Mouse (Mus musculus): ENCODE results near the gene Olfr432.
"Not testable (repeated sequence)": the region's sequence is repeated elsewhere in the genome, so short reads cannot be mapped to it uniquely, and the experiment has no call there.

Gene Olfr432

GRCm38 (mm10) chr1:174048893-174049292 lies at the start of gene Olfr432:
Gene Olfr432 (plus strand): TSS chr1:174049205.
- no peak for DNase-seq (ENCODE audit: low spot score)

- DNase-seq (ENCODE audit: low spot score): not testable (repeated sequence)
Measured at GRCm38 (mm10) chr1:174004352-174005109, 44.5 kb upstream of the Olfr432 start.

DNA sequence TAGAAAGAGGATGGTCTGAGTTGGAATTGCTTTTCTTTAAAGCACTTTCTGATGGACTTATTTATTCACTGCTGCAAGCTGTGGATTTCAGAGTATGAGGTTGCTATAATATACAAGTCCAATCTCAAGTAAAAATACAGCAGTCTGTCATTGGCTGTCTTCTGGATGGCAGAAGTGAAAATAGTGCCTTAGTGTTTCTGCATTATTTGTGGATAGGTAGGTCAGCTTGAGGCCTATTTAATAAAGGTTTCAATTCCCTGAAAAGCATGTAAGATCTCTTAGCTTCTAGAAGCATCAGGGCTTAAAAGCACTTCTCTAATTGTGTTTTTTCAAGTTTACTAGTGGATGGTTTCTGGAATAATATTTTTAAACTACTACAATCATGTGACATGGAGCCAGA lies 42.0 kb upstream of the Olfr432 start:
- not testable (repeated sequence) for DNase-seq (ENCODE audit: low spot score)

DNA sequence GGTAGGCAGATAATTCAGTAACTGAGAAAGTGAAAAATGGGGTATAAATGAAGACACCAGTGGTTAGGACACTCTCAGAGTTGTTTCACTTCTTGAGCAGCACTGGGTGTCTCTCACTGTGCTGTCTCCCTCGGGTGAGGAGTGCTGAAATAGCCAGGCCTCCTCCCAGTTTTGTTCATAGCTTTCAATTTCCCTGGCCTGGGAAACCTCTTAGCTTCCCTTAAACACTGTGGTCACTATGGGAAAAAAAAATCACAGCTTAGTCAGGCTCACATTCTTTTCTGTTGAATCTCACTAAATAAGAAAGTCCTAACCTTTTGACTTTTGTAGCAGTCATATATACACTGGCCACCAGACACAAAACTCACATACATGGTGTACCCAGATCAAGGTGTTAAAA lies 17.3 kb upstream of the Olfr432 start, which contains the start of gene Ifi205:
Gene Ifi205 (minus strand): TSS at position 113 of the 400 bp plus-strand sequence.
- no peak for DNase-seq (ENCODE audit: low spot score)

DNA sequence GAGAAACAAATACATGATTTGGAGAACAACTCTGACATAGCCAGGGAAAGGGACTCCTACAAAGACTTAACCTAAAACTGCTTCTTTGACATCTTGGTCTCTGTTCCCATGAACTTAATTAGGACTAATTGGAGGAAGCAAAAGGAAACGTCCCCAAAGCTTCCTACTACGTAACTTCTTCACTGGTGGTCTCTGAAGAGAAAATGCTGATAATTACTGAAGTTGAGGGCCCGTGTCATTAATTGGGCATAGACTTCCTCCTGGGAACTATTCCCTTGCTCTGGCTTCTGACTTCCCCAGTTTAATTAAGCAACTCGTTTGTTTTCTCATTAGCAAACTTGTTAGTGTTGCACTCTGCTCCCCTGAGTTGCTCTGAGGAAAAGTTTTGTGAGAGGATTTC lies 13.2 kb upstream of the Olfr432 start:
- DNase-seq (ENCODE audit: low spot score): no peak

- DNase-seq (ENCODE audit: low spot score): peak; percentile 89
Measured at GRCm38 (mm10) chr1:174038480-174038879, 10.5 kb upstream of the Olfr432 start.

DNA sequence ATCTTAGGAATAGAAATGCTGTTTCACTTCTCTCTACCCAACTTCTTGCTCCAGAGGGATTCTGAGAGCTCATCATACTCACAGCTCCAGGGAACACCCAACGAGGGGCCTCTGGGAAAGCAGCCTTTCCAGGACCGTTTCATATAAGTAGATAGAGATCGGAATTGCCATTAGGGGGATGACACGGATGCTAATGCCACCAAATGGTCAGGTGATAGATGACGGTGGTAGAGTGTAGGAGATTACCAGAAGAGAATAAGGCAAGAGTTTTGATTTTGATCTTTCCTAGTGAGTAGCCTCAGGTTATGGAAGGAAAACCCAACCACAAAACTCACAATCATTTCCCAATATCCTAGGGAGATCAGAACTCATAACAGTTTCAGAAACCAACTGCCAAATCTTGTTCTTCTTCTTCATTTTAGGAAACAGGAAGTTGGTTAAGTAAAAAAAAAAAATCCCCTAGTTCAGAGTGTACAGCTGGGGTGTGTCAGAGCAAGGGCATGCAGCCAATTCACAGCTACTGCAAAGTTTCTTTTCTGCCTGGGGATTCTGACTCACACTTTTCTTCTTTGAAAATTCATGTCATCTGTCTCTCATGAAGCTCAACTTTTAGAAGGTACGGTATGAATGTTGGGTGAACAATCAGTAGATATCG lies 8.4 kb upstream of the Olfr432 start, which contains the start of gene Olfr433:
Gene Olfr433 (plus strand): TSS at position 183 of the 655 bp plus-strand sequence.
- DNase-seq (ENCODE audit: low spot score): peak; percentile 72

DNA sequence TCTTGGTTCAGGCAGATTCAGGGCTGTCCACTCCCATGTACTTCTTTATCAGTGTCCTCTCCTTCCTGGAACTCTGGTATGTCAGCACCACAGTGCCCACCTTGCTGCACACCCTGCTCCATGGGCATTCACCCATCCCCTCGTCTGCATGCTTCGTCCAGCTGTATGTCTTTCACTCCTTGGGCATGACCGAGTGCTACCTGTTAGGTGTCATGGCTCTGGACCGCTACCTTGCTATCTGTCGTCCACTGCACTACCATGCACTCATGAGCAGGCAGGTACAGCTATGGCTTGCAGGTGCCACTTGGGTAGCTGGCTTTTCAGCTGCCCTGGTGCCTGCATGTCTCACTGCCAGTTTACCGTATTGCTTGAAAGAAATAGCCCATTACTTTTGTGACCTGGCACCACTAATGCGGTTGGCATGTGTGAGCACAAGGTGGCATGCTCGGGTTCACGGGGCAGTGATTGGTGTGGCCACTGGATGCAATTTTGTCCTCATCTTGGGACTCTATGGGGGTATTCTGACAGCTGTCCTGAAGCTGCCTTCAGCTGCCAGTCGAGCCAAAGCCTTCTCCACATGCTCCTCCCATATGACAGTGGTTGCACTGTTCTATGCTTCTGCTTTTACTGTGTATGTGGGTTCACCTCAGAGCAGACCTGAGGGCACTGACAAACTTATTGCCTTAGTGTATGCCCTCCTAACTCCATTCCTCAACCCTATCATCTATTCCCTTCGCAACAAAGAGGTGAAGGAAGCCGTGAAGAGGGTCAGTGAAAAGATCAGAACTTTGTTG lies 6.7 kb upstream of the Olfr432 start:
- DNase-seq (ENCODE audit: low spot score): not testable (repeated sequence)

GRCm38 (mm10) chr1:174044431-174044830 lies 4.6 kb upstream of the Olfr432 start:
- peak; percentile 72 for DNase-seq (ENCODE audit: low spot score)

DNA sequence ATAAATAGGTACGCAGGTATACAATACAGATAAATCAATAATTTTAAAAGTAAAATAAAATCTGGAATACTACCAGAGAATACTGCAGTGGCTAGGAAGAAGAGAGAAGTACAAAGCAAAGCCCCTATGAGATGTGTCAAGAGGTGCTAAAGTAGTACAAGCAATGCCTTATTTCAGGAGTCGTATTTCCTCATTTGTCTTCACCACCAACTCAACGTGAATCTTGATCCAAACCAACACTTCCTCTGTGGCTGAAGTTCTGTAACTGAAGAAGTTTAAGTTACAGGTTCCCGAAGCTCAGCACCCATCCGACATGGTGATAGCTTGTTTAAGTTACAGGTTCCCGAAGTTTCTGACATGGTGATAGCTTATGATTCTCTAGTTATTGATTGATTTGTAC lies 778 bp upstream of the Olfr432 start:
- not testable (repeated sequence) for DNase-seq (ENCODE audit: low spot score)

DNA sequence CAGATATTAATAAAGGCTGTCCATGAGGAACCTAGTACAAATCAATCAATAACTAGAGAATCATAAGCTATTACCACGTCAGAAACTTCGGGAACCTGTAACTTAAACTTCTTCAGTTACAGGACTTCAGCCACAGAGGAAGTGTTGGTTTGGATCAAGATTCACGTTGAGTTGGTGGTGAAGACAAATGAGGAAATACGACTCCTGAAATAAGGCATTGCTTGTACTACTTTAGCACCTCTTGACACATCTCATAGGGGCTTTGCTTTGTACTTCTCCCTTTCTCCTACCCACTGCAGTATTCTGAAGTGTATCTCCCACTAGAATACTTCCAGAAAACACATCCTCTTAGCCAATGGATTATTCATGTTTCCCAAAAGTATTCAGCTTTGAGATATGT lies 352 bp downstream of the Olfr432 start:
- not testable (repeated sequence) for DNase-seq (ENCODE audit: low spot score)

DNA sequence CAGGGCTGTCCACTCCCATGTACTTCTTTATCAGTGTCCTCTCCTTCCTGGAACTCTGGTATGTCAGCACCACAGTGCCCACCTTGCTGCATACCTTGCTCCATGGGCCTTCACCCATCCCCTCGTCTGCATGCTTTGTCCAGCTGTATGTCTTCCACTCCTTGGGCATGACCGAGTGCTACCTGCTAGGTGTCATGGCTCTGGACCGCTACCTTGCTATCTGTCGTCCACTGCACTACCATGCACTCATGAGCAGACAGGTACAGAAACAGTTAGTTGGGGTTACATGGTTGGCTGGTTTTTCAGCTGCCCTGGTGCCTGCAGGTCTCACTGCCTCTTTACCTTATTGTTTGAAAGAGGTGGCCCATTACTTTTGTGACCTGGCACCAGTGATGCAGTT lies 1.5 kb downstream of the Olfr432 start:
- no peak for DNase-seq (ENCODE audit: low spot score)

DNA sequence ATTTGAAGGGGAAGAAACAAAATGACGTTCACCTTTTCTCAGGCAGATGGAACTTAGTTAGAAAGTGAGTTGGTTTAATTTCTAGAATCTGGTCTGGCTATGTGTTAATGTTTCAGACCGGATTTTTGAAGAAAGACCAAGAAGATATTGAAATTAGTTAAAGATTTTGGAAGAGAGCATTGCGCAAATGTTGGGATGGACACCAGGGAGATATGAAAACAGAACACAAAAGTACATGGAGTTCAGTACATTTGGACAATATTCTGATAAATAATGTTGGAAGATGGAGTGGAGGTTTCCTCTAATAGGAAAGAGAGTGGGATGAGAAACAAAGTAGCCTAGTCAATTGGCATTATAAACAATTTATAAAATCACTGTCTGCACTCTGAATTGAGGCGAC lies 2.5 kb downstream of the Olfr432 start:
- DNase-seq (ENCODE audit: low spot score): no peak

DNA sequence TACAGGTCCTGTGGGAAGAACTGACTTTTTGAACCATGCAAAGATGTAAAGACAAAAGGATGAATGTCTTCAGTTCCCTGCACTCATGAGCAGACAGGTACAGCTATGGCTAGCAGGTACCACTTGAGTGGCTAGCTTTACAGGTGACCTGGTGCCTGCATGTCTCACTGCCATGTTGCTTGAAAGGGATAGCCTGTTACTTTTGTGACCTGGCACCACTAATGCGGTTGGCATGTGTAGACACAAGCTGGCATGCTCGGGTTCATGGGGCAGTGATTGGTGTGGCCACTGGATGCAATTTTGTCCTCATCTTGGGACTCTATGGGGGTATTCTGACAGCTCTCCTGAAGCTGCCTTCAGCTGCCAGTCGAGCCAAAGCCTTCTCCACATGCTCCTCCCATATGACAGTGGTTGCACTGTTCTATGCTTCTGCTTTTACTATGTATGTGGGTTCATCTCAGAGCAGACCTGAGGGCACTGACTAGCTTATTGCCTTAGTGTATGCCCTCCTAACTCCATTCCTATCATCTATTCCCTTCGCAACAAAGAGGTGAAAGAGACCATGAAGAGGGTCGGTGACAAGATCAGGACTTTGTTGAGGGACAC lies 3.0 kb downstream of the Olfr432 start:
- no peak for DNase-seq (ENCODE audit: low spot score)

DNA sequence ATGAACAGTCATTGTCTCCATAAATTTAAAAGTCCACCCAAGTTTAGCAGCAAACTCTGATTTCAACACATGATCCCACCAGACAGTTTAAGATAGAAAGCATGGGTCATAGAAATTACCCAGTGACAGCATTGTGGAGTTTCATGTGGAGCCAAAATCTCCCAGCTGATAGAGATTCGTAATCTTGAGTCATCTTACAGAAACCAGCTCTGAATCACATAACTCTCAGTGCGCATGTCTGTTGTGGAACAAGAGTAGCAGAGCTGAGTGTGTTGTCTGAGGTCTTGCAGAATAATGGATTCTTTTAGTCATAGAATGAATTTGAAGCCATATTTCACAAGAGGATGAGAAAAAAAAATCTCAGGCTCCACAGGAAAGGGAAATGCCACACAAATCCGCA lies 4.0 kb downstream of the Olfr432 start:
- DNase-seq (ENCODE audit: low spot score): peak; percentile 40

DNA sequence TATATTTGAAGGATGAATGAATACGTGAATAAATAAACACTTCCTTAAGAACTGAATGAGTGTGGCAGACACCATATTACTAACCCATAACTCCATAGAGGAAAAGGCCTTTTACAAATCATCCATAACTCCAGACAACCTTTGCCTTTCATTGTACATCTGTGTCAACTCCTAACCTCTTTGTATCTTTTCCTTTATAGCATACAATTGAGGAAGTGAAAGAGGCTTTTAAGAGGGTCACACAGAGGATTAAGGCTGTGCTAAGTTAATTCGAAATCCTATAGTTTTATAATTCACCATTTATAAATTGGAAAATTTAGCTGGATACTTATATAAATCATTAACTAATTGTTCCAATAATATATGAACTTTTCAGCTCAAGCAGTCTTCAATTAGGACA lies 6.2 kb downstream of the Olfr432 start:
- no peak for DNase-seq (ENCODE audit: low spot score)

DNA sequence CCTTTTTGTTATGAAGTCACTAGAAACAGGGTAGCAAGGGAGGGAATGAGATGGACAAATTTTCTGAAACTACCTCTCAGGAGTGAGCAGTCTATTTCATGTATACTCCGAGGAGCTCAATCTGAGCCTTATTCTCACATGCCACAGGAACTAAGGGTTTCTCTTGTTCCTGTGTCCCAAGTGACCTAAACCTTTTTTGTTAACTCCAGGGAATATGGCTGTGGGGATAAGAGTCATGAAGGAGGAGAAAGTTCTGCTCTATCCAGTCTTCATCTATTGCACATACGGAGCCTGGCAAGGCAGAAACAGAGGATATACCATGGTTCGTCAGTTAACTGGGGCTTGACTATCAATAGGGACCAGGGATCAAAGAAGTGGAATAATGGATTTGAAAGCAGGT lies 17.3 kb downstream of the Olfr432 start, which contains the start of gene Olfr430:
Gene Olfr430 (plus strand): TSS at position 301 of the 400 bp plus-strand sequence.
- no peak for DNase-seq (ENCODE audit: low spot score)

GRCm38 (mm10) chr1:174084031-174084430 lies 35.0 kb downstream of the Olfr432 start, which contains the start of gene Olfr429:
Gene Olfr429 (plus strand): TSS chr1:174084331.
- no peak for DNase-seq (ENCODE audit: low spot score)

DNA sequence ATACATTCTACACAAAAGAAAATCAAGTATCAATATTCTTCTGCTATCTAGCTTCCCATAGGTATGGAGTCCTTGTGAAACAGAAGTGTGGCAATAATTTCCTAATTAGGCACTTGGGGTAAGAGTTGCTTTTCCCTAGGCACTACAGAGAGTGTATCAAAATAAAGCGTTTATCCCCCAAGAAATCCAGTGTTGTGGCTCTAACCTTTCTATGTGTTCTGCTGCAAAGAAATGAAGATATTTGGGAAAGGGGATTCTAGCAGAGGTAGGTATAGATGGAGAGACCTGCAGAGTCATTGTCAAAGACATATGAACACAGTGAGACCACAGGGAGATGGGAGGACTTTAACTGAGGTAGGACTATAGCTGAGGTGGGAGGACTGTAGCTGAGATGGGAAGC lies 47.6 kb downstream of the Olfr432 start, which contains the start of gene Olfr427:
Gene Olfr427 (plus strand): TSS at position 301 of the 400 bp plus-strand sequence.
- no peak for DNase-seq (ENCODE audit: low spot score)

GRCm38 (mm10) chr1:174103735-174104134 lies 54.7 kb downstream of the Olfr432 start:
- peak; percentile 55 for DNase-seq (ENCODE audit: low spot score)

All from adipocyte (in vitro differentiated cells).